Mouse (Mus musculus): Measurements from ENCODE around the gene Gdpd3. TPM values are rescaled to one million over a fixed set of nuclear protein-coding genes. Genes with fewer than 3 reads are reported as not detected.

The Gdpd3 gene
- polyA plus RNA-seq, 1 experiment from 2014 or later: 2.5 TPM

DNA sequence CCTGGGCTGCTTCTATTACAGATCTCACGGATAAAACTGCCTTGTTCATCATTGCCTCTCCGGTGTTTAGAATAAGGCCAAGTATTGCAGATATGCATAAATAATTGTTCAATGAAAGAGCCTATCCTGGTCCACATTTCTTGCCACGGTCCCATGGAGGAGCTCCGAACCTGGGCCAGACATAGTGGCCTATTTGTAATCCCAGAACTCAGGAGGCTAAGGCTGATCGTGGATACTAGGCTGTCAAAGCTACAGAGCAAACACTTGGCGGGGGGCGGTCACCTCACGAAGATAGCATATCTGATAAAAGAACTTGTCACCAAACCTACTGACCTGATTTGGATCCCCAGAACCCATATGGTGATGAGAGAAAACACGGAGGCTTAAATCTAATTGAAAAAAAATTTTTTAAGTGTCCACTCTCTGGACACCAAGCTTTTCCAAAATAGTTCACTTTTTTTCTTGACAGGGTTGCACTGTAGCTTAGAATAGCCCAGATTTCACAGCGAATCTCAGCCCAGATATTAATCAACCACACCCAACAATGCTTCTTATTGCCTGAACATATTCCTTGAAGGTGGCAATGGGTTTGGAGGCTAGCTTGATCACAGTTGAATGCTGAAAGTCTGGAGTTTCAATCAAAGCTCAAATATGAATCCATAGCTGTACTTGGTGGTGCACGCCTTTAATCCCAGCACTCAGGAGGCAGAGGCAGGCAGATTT is 26.7 kb downstream of the Gdpd3 start:
- Histone ChIP-seq H3K4me1 (replicated peaks) (peaks cover 46% of the 10 kb centered on the region), H3K27ac (peak overlapping the region; percentile 94), H3K36me3 (peaks cover 54% of the 10 kb centered on the region), H3K4me2 (replicated peaks) (peak overlapping the region; percentile 90), H3K9me3 (no peaks in the 10 kb centered on the region), H3K4me3 (replicated peaks) (peak overlapping the region; percentile 76), H3K9ac (replicated peaks) (peak overlapping the region; percentile 66), H3K27me3 (no peaks in the 10 kb centered on the region)
- ATAC-seq: no peak; the same call in 1 of the 2 replicates
- 31% methylated on average over 11 of the region's 11 CpGs for WGBS

DNA sequence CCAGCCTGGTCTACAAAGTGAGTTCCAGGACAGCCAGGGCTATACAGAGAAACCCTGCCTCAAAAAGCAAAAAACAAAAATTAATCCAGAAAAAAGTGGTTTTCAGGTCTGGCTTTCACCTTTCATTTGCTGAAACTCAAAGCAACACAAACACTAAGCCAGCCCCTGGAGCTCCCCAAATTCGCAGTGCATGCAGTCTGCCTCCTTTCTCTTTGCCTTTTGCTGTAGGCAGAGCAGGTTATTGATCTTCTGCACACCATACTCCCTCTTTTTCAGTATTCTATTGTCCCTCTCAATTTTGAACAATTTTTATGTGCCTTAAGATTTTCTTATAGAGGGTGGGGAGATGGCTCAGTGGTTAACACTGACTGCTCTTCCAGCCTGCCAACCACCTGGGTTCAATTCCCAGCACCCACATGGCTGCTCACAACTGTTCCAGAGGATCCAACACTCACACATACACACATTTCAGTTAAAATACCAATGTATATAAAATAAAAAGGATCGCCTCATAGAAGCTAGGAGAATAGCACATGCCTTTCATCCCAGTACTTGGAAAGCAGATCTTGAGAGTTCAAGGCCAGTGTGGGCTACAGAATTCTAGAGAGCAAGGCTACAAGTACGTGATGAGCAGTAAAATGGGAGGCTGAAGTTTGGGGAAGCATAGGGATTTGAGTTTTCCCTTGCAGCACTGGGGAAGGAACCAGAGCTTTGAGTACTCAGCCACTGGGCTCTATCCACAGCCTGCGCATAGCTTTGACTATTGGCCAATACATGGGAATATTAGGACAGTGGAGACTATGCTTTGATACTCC is 27.5 kb downstream of the Gdpd3 start:
- ATAC-seq: no peak
- H3K9me3 ChIP-seq: no peaks in the 10 kb centered on the region
- peak overlapping the region; percentile 90; the same call in 1 of the 2 replicates for H3K4me2 ChIP-seq (replicated peaks)
- 76% methylated on average over 4 of the region's 4 CpGs for WGBS
- no peak overlapping the region for H3K9ac ChIP-seq (replicated peaks)
- H3K4me3 ChIP-seq (replicated peaks): 0 out of 2 replicates have a peak overlapping the region, but pooled peaks have one; percentile 76
- H3K27me3 ChIP-seq: no peaks in the 10 kb centered on the region
- H3K4me1 ChIP-seq (replicated peaks): peaks cover 52% of the 10 kb centered on the region
- H3K27ac ChIP-seq: no peak overlapping the region
- H3K36me3 ChIP-seq: peaks cover 46% of the 10 kb centered on the region

DNA sequence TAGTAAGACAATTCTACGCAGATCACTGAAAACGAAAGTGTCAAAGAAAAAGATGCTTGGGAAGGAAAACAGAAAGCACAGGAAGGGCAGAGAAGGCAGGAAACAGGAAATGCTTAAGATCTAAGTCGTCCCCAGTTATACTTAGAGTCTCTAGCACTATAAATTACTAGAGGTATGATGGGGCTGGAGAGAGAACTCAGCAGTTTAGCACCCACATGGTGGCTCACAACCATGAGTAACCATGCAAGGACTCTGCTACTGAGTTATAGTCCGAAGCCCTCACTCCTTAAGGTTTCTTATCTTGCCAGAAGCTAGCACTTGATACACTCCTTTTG is 28.1 kb downstream of the Gdpd3 start:
- Histone ChIP-seq H3K27ac (no peak overlapping the region), H3K4me1 (replicated peaks) (peaks cover 52% of the 10 kb centered on the region), H3K4me3 (replicated peaks) (no peak overlapping the region), H3K4me2 (replicated peaks) (no peak overlapping the region), H3K9ac (replicated peaks) (no peak overlapping the region), H3K36me3 (peaks cover 40% of the 10 kb centered on the region), H3K27me3 (no peaks in the 10 kb centered on the region), H3K9me3 (no peaks in the 10 kb centered on the region)
- 81% methylated on average over 4 of the region's 4 CpGs for WGBS
- no peak for ATAC-seq

DNA sequence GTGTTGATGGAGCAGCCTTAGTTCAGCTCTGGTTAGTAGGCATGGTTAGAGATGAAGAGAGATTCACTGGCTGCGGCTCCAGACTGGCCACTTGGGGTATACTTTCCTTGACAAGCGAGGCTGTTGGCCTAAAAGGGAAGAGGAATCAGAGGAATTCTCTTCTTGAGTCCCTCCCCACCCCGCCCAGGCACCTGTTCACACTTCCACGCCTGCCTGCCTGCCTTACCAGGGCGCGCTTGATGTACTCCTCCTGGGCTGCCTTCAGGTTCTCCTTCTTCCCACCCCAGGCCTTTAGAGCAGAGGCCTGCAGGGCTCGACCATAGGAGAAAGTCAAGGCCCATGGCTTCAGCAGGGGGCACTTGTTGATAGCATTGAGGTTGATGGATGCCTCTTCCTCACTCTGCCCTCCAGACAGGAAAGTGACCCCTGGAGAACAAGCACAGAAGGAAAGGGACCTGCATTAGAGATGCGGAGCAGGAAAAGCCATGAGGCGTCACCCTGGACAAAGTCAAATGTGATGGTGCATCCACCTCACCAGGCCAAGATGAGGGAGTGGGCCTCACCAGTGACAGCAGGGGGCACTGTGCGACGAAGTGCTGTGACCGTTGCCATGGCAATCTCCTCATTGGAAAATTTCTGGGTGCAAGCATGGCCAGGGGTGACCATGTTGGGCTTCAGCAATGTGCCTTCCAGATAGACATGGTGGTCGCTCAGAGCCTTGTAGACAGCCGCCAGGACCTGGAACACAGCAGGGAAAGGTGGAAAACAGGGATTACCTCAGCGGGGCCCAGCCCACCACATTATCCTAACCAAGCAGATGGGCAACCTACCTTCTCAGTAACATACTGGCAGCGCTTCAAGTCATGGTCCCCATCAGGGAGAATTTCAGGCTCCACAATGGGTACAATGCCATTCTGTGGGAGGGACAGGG is 29.5 kb downstream of the Gdpd3 start:
- H3K4me2 ChIP-seq (replicated peaks): 0 out of 2 replicates have a peak overlapping the region, but pooled peaks have one; percentile 82
- ATAC-seq: no peak
- H3K36me3 ChIP-seq: peaks cover 29% of the 10 kb centered on the region
- no peaks in the 10 kb centered on the region for H3K9me3 ChIP-seq
- H3K9ac ChIP-seq (replicated peaks): no peak overlapping the region
- no peaks in the 10 kb centered on the region for H3K27me3 ChIP-seq
- no peak overlapping the region for H3K4me3 ChIP-seq (replicated peaks)
- H3K27ac ChIP-seq: no peak overlapping the region
- H3K4me1 ChIP-seq (replicated peaks): peaks cover 52% of the 10 kb centered on the region
- WGBS: 81% methylated on average over 16 of the region's 16 CpGs

DNA sequence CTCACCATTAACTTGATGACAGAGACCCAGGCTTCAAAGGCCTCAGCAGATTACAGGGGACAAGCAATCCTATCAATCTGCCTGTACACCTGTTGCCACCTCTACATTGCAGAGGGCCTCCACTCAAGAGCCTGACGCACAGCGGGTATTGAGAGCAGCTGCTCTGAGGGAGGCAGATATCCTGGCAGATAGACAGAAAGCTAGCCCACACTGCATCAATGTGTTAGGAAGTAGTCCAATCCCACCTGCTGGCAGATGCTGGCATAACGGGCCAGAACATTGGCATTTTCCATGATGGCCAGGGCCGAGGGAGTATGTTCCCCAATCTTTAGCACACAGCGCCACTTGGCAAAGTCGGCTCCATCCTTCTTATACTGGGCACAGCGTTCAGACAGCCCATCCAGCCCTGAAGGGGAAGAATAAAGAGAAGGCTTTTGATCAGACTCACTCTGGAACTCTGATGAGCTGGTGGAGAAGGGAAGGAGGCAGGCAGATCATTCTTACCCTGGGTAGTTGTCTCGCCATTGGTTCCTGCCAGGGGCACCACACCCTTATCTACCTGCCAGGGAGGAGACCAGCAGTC is 30.3 kb downstream of the Gdpd3 start:
- Histone ChIP-seq H3K9me3 (no peaks in the 10 kb centered on the region), H3K4me2 (replicated peaks) (peak overlapping the region; percentile 82; the same call in 1 of the 2 replicates), H3K27ac (no peak overlapping the region), H3K4me1 (replicated peaks) (peaks cover 47% of the 10 kb centered on the region), H3K36me3 (peaks cover 29% of the 10 kb centered on the region), H3K27me3 (no peaks in the 10 kb centered on the region), H3K4me3 (replicated peaks) (no peak overlapping the region), H3K9ac (replicated peaks) (0 out of 2 replicates have a peak overlapping the region, but pooled peaks have one; percentile 3)
- 74% methylated on average over 8 of the region's 8 CpGs for WGBS
- ATAC-seq: no peak

DNA sequence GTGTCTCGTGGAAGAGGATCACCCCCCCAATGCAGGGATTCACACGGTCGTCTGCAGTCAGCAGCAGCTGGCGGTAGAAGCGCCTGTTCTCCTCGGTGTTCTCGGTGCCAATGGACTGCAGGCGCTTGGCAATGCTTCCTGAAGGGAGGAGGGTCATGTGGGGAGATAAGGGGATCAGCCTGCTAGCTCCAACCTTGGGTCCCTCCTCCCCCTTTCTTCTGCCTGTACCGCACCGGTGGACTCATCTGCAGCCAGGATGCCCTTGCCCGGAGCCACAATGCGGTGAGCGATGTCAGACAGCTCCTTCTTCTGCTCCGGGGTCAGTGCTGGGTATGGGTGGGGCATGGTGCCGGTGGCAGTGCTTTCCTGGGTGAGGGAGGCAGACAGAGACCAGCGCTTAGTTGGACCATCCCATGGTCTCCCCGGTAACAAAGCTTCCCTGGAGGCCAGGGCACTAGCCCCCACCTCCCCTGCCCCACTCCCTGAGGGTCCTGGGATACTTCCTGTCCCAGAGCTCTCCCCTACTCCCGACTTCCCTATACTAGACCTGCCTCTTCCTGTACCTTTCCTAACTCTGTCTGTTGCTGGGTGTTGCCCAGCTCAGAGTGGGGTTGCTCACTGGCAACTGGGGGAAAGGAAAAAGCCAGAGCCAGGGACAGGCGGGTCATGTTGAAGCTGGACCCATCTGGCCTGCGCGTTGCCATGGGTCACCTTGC is 31.4 kb downstream of the Gdpd3 start, which contains the start of gene Fam57b:
Gene Fam57b, plus strand, starts transcription at position 258 of the 716 bp plus-strand sequence.
- ATAC-seq: no peak
- Histone ChIP-seq H3K4me1 (replicated peaks) (peaks cover 43% of the 10 kb centered on the region), H3K27me3 (no peaks in the 10 kb centered on the region), H3K27ac (peak within 1 kb of the TSS; percentile 91), H3K4me2 (replicated peaks) (peak within 1 kb of the TSS; percentile 82), H3K9me3 (no peaks in the 10 kb centered on the region), H3K36me3 (peaks cover 32% of the 10 kb centered on the region), H3K9ac (replicated peaks) (peak within 1 kb of the TSS; percentile 89), H3K4me3 (replicated peaks) (peak within 1 kb of the TSS; percentile 84)
- WGBS: 28% methylated on average over 21 of the region's 21 CpGs

DNA sequence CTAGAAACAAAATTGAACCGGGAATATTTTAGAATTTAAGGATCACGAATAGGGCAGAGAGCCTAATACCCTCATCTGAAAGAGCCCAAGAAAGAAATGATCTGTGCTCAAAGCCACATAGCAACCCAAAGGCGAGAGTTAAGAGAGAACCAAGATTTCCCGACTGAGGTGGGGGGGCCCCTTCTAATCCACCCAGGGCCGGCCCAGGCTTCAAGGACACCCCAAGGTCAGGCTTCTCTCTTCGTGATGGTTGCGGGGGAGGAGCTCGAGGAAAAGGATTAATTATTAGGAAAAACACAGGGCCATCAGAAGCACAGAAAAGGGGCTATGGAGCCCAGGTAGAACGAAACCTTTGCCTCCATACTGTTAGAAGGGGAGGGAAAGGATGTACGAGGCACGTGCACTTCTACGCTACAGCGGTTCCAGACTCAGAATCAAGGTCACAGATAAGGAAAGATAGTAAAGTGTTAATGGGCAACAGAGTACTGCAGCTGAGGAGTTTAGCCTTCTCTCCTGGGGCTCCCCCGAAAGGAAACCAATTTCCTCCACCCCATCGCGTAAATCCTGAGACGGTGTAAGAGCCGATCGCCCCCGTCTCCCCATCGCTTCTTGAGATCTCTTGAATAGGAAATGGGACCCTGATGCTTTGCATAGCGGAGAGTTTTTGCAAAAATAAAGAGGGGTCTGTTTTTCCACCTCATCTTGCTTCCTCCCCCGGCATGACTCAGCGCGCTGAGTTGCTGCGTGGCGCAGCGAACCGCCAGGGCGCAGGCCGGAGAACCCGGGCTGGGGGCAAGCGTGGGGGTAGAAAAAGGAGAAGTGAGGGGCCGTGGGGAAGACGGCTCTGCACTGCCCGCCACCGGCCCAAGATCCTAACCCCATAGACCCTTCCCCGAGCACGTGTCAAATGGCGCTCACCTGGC is 32.3 kb downstream of the Gdpd3 start:
- no peaks in the 10 kb centered on the region for H3K27me3 ChIP-seq
- peak overlapping the region; percentile 89 for H3K9ac ChIP-seq (replicated peaks)
- peaks cover 34% of the 10 kb centered on the region for H3K36me3 ChIP-seq
- H3K4me3 ChIP-seq (replicated peaks): peak overlapping the region; percentile 84
- WGBS: under 1% methylated on average over 40 of the region's 40 CpGs
- H3K9me3 ChIP-seq: no peaks in the 10 kb centered on the region
- H3K4me2 ChIP-seq (replicated peaks): peak overlapping the region; percentile 82
- no peak for ATAC-seq
- peak overlapping the region; percentile 91 for H3K27ac ChIP-seq
- H3K4me1 ChIP-seq (replicated peaks): peaks cover 36% of the 10 kb centered on the region

DNA sequence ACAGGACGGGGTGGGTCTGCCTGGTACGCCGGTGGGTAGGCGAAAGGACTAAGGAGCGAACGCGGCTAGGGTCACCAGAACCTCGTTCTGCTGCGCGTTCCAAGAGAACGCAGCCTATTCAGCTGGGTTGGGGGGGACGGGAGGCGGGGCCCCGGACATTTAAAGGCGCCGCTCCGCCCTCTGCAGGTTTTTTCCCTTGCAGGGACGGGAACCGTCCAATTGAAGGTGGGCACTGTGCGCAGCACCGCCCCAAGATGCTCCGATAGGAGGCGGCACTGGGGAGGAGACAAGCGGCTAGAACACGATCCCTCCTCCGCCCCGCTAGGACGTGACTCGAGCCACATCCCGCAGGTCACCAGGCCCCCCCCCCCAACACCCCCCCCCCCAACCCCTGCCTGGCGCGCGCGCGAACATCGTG is 32.9 kb downstream of the Gdpd3 start:
- no peaks in the 10 kb centered on the region for H3K9me3 ChIP-seq
- H3K36me3 ChIP-seq: peaks cover 38% of the 10 kb centered on the region
- H3K27ac ChIP-seq: peak overlapping the region; percentile 91
- H3K27me3 ChIP-seq: no peaks in the 10 kb centered on the region
- ATAC-seq: peak; percentile 96
- H3K4me3 ChIP-seq (replicated peaks): peak overlapping the region; percentile 84
- WGBS: under 1% methylated on average over 30 of the region's 36 CpGs
- H3K9ac ChIP-seq (replicated peaks): peak overlapping the region; percentile 89
- H3K4me1 ChIP-seq (replicated peaks): peaks cover 36% of the 10 kb centered on the region
- peak overlapping the region; percentile 82 for H3K4me2 ChIP-seq (replicated peaks)

DNA sequence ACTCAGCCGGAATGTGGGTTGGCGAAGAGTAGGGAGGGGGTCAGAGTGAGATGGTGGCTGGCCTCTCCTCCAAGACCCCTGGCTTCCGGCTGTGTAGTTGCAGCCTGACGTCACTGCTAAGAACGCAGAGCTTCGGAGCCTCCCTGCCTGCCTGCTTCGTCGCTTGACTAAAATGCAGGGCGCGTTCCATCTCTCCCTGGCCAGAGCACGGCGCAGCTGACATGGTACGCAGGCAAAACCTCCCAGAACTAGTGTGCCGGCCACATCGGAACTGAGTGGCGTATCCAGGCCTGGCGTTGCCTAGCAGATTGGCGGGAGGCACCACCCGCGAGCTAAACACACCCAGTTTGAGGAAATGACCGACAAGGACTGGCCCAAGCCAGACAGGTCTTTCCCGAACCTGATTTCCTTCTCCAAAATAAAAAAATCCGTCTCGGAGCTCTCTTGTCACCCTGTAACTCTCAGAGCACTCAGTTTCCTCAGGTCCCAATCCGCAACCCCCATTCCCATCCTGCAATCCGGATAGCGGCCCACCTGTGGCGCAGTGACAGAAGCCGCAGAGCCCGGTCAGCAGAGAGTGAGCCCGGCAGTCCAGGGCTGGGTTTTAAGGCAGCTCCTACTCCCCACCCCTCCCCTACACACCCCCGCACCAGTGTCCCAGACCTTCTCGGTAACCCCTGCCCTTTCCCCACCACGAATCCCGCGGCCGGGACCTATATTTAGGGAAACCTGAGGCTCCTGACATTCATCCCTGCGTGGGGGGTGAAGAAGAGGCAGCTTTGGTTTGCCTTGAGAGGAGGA is 33.5 kb downstream of the Gdpd3 start:
- H3K4me2 ChIP-seq (replicated peaks): peak overlapping the region; percentile 82
- H3K27me3 ChIP-seq: no peaks in the 10 kb centered on the region
- H3K9ac ChIP-seq (replicated peaks): peak overlapping the region; percentile 80
- H3K4me3 ChIP-seq (replicated peaks): peak overlapping the region; percentile 84
- no peaks in the 10 kb centered on the region for H3K9me3 ChIP-seq
- WGBS: under 1% methylated on average over 36 of the region's 38 CpGs
- H3K27ac ChIP-seq: peak overlapping the region; percentile 91
- peaks cover 34% of the 10 kb centered on the region for H3K36me3 ChIP-seq
- peaks cover 36% of the 10 kb centered on the region for H3K4me1 ChIP-seq (replicated peaks)
- ATAC-seq: peak; percentile 93
